Mouse (Mus musculus) embryonic fibroblast, embryonic 13.5 days (primary cell): Measurements from ENCODE around the gene Xylt1.

ENCODE experiments used
- CTCF ChIP-seq: IDR thresholded peaks from 2 replicates; pipeline ENCODE4 v1.5.1; 2011; ENCODE audit warnings: mild to moderate bottlenecking, control low read depth, low read length, moderate library complexity, borderline replicate concordance; ENCODE audit not compliant: insufficient read depth
- POLR2A ChIP-seq: IDR thresholded peaks from 2 replicates; pipeline ENCODE4 v1.6.1; 2011; ENCODE audit warnings: low read depth, mild to moderate bottlenecking, control low read depth, low read length, moderate library complexity

DNA sequence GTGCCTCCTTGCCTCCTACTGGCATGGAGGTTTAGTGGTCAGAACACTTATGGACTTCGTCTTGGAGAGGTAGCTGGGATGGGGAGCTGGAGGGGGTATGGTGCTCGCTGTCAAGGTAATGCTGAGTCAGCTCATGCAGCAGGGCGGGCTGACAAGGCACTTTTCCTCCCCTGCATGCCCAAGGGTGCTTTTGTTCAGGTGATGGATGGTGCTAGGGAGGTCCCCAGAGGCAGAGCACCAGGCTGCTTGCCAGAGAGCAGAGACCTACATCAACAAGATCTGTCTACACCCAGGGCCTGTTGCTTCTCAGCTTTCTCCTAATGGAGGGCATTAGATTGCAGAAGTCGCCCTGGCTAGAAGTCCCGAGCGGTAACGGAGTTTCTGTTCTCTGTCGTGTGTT, 127.3 kb downstream of the Xylt1 start:
- TF ChIP-seq POLR2A (no peak), CTCF (no peak)
